Mouse (Mus musculus) MN1 (cell line): ENCODE results near the gene Becn1.
"Not testable (repeated sequence)": the region's sequence is repeated elsewhere in the genome, so short reads cannot be mapped to it uniquely, and the experiment has no call there.

Source experiments
- DNase-seq: peaks from one replicate; pipeline ENCODE4 v3.0.0-alpha.2; 2016; ENCODE audit warnings: low spot score

Becn1 gene

DNA sequence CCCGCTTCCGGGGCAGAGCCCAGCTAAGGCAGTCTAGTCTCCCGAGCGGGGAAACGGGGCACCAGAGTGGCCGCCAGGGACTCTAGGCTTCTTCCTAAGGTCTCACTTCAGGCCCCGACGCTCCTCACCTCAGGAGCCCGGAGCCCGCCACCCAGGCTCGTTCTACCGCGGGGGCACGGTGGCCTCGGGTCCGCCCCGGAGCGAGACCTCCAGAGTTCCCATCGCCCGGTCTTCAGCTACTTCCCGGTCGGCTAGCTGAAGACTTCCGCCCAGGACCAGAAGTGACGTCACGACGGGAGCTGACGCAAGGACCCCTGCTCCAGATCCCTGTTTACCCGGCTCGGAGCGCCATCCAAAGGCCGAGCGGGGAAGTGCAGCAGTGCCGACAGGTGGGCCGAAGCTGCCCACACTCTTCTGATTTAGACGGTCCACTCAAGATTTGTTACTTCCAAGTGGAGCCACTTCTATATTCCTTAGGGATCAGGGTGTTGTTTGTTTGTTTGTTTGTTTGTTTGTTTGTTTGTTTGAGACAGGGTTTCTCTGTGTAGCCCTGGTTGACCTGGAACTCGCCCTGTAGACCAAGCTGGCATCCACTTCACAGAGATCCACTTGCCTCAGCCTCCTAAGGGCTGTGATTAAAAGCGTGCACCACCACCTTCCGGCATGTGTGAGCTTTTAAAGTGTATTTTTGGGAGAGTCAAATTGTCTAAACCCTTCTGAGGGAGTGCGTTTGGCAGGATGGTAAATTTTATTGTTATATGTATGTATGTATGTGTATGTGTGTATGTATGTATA is at the start of gene Becn1:
TSS of gene Becn1 (minus strand) at position 283 of the 795 bp plus-strand sequence.
- peak; percentile 95 for DNase-seq

DNA sequence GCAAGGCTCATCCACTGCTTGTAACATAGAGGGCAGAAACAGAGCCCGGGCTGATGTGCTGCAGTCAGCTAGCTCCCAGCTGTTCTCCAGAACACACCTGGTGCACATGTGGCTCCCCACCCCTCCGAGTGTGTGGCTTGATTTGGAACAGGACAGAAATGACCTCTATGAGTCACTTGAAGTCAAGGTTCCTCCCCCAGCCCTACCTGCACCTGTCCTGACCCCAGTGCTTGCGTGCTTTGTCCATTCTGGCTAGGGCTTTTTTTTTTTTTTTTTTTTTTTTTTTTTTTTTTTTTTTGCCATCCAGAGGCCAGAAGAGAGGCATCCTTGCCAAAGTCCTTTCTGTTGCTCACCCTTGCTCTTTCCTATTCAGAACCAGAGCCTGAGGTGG is 49.6 kb upstream of the Becn1 start:
- no peak for DNase-seq

GRCm38 (mm10) chr11:101351100-101351720 is 49.1 kb upstream of the Becn1 start:
- DNase-seq: no peak

DNA sequence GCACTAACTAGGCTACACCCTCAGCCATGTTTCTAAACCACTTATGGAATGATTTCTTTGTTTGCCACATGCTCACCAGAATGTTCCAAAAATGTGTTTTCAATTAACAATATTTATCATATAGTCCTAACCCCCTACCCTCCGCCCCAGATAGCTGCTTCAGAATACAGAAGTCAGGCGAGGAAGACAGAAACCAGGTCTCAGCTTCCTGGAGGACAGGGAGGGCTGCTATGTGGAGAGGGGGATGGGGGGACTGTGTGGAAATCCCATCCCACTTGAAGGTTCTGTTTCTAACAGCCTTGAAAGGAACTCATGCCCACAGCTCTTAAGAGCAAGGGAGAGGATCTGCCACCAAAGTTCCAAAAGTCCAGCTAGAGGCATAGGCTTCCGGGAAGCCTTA is 47.1 kb upstream of the Becn1 start:
- no peak for DNase-seq

- DNase-seq: no peak
These were observed 46.7 kb upstream of the Becn1 start for GRCm38 (mm10) chr11:101348774-101349173.

DNA sequence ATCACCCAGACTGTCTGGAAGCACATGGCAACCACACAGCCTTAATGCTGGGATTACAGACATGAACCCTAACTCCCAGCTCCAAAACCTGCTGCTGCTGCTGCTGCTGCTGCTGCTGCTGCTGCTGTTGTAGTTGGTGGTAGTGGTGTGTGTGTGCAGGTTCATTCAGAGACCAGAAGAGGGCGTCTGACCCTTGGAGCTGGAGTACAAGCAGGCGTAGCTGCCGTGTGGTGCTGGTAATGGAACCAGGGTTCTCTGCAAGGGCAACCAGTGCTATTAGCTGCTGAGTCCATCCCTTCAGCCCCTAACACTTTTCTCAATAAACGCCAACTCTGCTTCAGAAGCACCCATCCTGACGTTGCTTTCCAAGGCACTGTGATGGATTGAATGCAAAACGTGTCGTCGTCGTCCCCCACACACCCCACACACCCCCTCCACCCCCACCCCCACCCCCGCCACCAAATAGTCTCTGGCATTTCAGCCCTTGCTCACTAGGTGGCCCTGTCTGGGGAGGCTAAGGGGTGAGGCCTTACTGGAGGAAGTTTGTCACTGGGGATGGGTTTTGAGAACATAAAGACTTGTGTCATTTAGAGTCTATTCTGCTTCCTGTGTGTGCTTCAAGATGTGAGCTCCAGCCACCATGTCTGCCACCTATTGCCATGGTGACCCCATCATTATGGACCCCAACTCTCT is 45.1 kb upstream of the Becn1 start:
- no peak for DNase-seq

DNA sequence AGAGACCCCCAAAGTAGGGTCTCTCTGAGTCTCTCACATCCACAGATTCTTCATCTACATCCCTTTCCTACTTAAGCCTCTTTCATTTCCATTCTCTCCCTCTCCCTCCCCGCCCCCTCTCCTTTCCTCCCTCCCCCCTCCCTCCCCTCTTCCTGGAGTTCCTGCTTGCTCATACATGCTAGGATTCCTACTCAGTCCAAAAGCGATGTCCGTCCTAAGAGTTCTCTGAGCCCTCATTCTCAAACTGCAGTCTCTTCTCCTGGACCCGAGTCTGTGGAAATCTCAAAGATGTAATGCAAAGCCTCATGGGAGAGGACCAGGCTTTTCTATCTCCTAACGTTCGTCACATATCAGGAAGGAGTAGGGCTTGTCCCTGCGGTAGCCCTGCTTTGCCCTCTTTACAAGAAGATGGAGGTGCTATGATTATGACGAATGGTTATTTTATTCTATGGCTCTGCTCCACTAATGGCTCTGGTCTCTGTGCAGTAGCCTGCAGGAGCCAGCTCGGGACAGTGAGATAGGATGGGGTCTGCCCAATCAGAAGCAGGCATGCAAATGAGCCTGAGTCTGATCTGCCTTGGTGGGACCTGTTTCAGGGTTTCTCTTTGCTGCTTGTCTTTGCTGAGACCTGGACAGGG is 36.2 kb upstream of the Becn1 start:
- peak; percentile 82 for DNase-seq

GRCm38 (mm10) chr11:101335685-101336084 is 33.6 kb upstream of the Becn1 start:
- DNase-seq: no peak

DNA sequence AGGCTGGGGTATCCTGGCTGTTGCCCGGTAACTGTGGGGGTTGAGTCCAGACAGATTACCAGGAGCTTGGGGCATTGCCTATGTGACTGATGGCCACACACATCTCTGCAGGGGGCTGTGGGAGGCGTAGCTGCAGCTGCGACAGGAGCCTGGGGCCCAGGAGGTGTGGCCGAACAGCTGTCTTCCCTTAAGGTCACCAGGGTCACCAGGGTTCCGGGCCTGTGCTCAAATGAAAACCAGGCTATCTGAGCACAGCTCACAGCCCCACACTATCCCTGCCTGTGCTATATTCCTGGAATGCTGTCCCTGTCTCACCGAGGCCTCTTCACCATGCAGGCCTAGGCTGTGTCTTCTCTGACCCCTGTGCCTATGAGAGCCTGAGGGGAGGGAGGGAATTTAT is 32.4 kb upstream of the Becn1 start:
- no peak for DNase-seq

DNA sequence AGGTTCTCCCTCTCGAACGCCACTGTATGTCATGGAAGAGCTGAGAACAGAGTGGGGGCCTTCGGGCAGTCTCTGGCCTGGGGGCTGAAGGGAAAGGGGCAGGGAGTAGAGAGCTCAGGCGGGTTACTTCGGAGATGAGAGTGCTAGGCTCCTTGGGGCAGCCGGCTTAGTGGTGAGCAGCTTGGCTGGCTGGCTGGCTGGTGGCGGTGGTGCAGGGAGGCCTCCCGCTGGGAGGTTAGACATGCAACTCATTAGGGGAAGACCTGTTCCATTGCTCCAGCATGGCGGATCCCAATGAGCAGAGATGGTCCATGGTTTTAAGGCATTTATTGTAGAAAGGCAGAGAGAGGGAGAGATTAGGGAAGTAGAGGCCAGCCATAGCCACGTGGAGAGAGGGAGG is 31.9 kb upstream of the Becn1 start:
- no peak for DNase-seq

DNA sequence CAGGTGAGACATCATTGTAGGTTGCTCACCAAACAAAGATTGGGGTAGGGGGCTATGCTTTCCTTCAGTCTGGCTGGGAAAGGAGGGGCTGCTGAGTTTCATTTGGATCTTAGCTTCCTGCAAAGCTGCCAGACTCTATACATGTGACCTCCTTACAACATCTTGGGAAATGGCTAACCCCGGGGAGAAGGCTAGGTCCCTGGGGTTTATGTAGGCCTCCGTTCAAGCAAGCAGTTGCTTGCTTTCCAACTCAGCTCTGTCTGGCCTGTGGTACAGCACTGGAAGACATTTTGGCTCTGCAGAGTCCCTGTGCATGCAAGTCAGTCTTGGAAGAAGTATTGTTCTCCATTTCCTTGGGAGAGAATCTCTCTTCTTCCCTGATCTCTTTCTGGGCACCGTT is 30.5 kb upstream of the Becn1 start:
- no peak for DNase-seq

- not testable (repeated sequence) for DNase-seq
These were observed 28.9 kb upstream of the Becn1 start for GRCm38 (mm10) chr11:101330961-101331360.

DNA sequence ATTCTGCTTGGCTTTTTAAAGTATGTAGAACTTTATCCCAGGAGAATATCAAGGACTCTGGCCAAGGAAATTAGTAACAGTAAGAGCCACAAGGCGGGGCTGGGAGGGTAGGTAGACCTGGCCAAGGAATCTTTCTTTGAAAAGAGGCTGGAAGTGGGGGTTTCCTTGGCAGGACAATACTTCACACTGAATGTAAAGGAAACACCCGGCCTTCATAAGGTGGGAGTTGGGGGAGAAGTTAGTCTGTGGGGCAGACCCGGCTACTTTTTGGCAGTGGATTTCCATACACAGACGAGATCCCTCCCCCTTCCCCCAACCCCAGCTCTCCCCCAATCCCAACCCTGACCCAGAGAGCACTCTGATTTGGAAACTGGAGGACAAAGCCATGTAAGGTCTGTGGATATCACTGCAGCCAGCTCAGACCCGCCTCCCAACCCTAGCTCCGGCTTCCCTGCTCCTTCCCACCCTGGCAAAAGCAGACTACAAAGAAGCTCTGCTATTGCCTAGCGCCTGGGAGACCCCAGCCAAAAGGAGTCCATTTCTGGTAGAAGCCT is 28.4 kb upstream of the Becn1 start, which contains the start of gene Aoc3:
TSS of gene Aoc3 (plus strand) at position 235 of the 554 bp plus-strand sequence.
- no peak for DNase-seq

DNA sequence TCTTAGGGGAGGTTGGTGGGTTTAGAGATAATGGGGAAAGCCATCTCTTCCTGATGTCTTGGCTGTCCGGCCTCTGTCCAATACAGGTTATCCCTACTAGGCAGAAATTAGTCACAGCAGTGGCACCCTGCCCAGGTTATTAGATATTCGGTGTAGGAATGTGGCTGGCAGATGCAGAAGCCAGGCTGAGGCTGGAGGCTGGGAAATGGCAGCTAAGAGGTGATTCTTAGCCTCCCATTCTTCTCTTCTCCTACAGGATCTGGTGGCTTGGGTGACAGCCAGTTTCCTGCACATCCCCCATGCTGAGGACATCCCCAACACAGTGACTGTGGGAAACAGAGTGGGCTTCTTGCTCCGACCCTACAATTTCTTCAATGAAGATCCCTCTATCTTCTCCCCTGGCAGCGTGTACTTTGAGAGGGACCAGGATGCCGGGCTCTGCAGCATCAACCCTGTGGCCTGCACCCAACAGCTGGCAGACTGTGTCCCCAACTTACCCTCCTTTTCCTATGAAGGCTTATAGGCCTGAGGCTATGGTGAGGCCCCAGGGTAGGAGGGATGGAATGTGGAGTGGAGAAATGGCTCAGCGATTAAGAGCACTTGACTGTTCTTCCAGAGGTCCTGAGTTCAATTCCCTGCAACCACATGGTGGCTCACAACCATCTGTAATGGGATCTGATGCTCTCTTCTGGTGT is 27.0 kb upstream of the Becn1 start:
- DNase-seq: peak; percentile 16

- DNase-seq: no peak
These were observed 25.2 kb upstream of the Becn1 start for GRCm38 (mm10) chr11:101327311-101327710.

GRCm38 (mm10) chr11:101326147-101326546 is 24.1 kb upstream of the Becn1 start:
- DNase-seq: no peak

DNA sequence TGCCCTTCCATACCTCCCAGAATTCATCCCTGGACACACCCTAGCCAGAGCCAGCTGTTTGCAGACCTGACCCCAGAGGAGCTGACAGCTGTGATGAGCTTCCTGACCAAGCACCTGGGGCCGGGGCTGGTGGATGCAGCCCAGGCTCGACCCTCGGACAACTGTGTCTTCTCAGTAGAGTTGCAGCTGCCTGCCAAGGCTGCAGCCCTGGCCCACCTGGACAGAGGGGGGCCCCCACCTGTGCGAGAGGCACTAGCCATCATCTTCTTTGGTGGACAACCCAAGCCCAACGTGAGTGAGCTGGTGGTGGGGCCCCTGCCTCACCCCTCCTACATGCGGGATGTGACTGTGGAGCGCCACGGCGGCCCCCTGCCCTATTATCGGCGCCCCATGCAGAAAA is 23.1 kb upstream of the Becn1 start:
- DNase-seq: not testable (repeated sequence)

DNA sequence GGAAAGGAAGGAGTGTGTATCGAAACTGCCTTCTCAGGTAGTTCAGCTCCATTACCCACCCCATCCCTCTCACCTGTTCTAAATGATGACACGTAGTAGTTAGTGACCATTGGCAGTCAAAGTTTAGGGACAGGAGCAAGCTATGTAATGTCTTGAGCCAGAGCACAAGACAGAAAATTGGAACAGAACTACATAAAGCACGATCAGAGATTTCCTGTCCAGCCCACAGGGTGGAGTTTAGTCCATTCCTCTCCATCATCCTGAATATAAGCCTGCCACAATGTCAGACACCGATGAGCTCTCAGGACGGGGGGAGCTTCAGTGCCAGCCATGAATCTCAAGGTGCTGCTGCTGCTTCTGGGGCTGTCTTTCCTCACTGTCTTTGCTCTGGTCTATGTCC is 22.7 kb upstream of the Becn1 start, which contains the start of gene Aoc2:
TSS of gene Aoc2 (plus strand) at position 301 of the 400 bp plus-strand sequence.
- no peak for DNase-seq

DNA sequence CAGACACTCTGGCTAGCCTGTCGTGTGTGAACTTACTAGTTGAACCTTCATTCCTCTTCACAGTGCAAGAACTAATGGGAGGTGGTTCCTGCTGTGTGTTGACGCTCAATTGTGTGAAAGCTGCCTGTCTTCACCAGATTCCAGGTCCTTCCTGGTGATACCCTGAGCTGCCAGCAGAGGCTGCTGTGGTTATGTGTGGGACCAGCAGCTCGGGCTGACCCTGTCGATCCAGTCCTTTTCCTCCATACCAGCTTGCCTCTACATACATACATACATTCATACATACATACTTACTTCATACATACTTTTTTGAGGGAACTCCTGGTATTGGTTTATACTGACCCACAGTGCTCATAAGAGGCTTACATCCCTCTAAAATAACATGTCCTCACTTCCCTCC is 21.5 kb upstream of the Becn1 start:
- peak; percentile 79 for DNase-seq

GRCm38 (mm10) chr11:101316501-101316917 is 14.4 kb upstream of the Becn1 start:
- peak; percentile 81 for DNase-seq
